Mouse (Mus musculus) G1E (cell line): ENCODE measurements at regions not wholly inside any gene's neighbourhood (a gene's known extent, or its start where the extent isn't known, plus 50 kb on each side); places are given as distances from the start of the nearest gene placed in this dataset.

Experiments
- ATAC-seq: 2 replicates; pipeline ENCODE4 v1.8.0; 2016; ENCODE audit warnings: mild to moderate bottlenecking; ENCODE audit not compliant: insufficient number of reproducible peaks, poor library complexity, low FRiP score, severe bottlenecking; ENCODE audit errors: extremely low read depth
- DNase-seq: peaks from one replicate; pipeline ENCODE4 v3.0.0; 2012; ENCODE audit warnings: low spot score
- H3K27me3 ChIP-seq: 2 replicates; pipeline ENCODE4 v1.6.1; 2012; ENCODE audit warnings: mild to moderate bottlenecking, low read length, inconsistent platforms; ENCODE audit not compliant: insufficient read depth
- H3K36me3 ChIP-seq: replicated peaks from 2 replicates; pipeline ENCODE3; 2012; ENCODE audit warnings: mild to moderate bottlenecking, inconsistent platforms
- H3K4me1 ChIP-seq: 2 replicates; pipeline ENCODE4 v1.6.1; 2012; ENCODE audit warnings: low read depth, low read length, inconsistent platforms, mixed read lengths; ENCODE audit not compliant: insufficient read depth
- H3K4me3 ChIP-seq: 2 replicates; pipeline ENCODE4 v1.5.1; 2012; ENCODE audit warnings: low read depth, mild to moderate bottlenecking, inconsistent platforms, low read length, moderate library complexity, mixed read lengths
- H3K9me3 ChIP-seq: replicated peaks from 2 replicates; pipeline ENCODE4 v1.6.1; 2012; ENCODE audit warnings: inconsistent platforms
- CTCF ChIP-seq: IDR thresholded peaks from 2 replicates; pipeline ENCODE4 v1.5.1; 2012; ENCODE audit warnings: low read depth, low read length, inconsistent platforms, mixed read lengths
- GATA1 ChIP-seq: IDR thresholded peaks from 2 replicates; pipeline ENCODE4 v1.6.1; 2012; ENCODE audit warnings: borderline replicate concordance, low read length, inconsistent platforms, mixed read lengths
- GATA2 ChIP-seq: IDR thresholded peaks from 2 replicates; pipeline ENCODE4 v1.6.1; 2012; ENCODE audit warnings: low read depth, low read length, inconsistent platforms, borderline replicate concordance
- POLR2AphosphoS5 ChIP-seq: IDR thresholded peaks from 2 replicates; pipeline ENCODE4 v1.6.1; 2012; ENCODE audit warnings: low read depth, low read length, inconsistent platforms; ENCODE audit not compliant: insufficient replicate concordance
- TAL1 ChIP-seq: conservative IDR thresholded peaks from 2 replicates; pipeline ENCODE4 v1.6.1; 2012; ENCODE audit warnings: low read depth, low read length, inconsistent platforms, mixed read lengths

DNA sequence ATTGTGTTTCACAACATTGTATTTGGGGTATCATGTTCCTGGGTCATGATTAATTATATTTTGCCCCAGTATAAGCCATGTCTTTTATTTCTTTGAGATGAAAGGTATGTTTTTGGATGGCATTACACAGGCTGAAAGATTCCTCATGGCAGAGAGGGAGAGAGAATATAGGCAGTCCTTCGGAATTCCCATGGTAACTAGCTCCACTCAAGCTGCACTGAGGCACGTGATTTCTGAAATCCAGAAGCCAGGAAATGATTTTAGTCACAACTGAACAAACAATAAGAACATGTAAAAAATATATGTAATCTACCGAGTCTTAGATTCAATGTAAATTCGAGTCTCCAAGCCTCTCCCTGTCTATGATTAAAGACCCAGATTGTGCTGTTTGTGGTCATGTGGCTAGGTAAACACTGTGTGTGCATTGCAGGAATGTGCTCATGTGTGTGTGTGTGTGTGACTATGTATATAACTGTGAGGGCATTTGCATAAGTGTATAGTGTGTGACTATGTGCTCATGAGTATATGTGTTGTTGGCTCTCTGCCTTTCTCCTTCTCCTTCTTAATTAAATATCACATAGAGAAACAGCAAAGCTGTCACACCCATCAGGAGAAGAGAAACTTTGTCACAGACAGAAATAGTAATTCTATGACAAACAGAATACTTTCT is 169.8 kb downstream of the Diras2 start:
- DNase-seq (no peak), ATAC-seq (no peak)
- Histone ChIP-seq H3K36me3 (no peaks in the 10 kb centered on the region), H3K4me1 (no peaks in the 10 kb centered on the region), H3K9me3 (peaks cover 47% of the 10 kb centered on the region), H3K27me3 (no peaks in the 10 kb centered on the region), H3K4me3 (no peak overlapping the region)
- TF ChIP-seq CTCF: no peak
- TF ChIP-seq GATA1: no peak
- no peak for TF ChIP-seq GATA2
- no peak for TF ChIP-seq POLR2AphosphoS5
- TF ChIP-seq TAL1: no peak

DNA sequence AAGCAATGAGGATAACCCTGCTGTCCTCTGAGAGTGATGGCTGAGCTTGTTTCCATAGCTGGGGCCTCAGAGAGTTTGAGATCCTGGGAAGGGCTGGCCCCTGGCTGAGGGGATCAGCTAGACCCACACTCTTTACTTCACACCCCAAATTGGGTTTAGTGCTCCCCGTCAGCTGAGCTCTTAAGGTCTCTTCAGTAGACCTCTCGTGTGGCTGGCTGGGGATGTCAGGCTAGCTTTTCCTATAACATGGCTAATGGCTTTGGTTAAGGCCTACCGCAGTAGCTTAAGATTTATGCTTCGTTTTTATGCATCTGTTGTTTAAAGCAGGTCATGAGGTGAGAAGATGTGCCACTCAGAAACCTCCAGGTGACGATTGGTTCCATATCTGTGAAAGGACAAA is 168.8 kb downstream of the Diras2 start:
- H3K36me3 ChIP-seq: no peaks in the 10 kb centered on the region
- no peaks in the 10 kb centered on the region for H3K4me1 ChIP-seq
- ATAC-seq (no peak), DNase-seq (no peak)
- no peak overlapping the region for H3K4me3 ChIP-seq
- no peaks in the 10 kb centered on the region for H3K27me3 ChIP-seq
- peaks cover 44% of the 10 kb centered on the region for H3K9me3 ChIP-seq
- no peak for TF ChIP-seq POLR2AphosphoS5
- TF ChIP-seq GATA1: no peak
- no peak for TF ChIP-seq GATA2
- no peak for TF ChIP-seq TAL1
- no peak for TF ChIP-seq CTCF

DNA sequence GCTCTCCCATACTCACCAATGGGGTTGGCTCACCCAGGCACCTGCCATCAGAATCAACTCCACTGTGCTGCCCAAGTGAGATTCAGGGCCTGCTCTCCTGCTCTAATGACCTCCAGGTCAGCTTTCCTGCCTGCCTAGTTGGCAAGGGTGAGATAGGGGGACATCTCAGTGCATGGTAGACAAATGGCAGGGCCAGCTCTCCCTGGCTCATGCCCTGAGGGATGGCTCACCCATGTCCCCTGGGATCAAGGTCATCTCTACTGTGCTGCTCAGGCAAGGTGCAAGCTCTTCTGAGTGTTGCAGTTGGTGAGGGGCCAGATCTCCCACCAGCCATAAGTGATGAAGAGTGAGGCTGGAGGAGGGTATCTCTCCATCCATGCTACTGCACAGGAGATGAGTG is 161.2 kb downstream of the Diras2 start:
- no peaks in the 10 kb centered on the region for H3K36me3 ChIP-seq
- no peaks in the 10 kb centered on the region for H3K4me1 ChIP-seq
- TF ChIP-seq CTCF (no peak), GATA1 (no peak), TAL1 (no peak), POLR2AphosphoS5 (no peak)
- no peak overlapping the region for H3K4me3 ChIP-seq
- H3K9me3 ChIP-seq: peaks cover 39% of the 10 kb centered on the region
- DNase-seq: no peak
- ATAC-seq: no peak
- no peaks in the 10 kb centered on the region for H3K27me3 ChIP-seq

DNA sequence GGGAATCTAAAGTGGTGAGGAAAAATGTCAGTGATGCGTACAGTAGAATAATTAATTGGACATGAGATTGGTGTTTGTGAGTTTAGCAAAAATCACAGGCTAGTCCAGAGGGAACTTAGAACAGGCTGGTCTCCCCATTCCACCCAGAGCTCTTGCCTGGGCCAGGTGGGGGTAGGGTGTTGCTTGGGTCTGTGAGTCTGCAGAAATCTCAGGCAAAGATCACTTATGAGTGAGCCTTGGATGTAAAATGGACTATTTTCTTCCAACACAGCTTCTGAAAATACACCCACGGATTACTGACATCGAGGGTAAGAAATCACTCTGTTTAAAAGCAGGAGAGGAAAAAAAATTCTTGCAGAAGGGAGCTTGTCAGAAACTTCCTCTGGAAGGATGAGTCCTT is 159.1 kb downstream of the Diras2 start:
- no peaks in the 10 kb centered on the region for H3K4me1 ChIP-seq
- ATAC-seq (no peak), DNase-seq (no peak)
- H3K27me3 ChIP-seq: no peaks in the 10 kb centered on the region
- TF ChIP-seq POLR2AphosphoS5 (no peak), TAL1 (no peak), GATA2 (no peak), GATA1 (no peak), CTCF (no peak)
- no peaks in the 10 kb centered on the region for H3K36me3 ChIP-seq
- H3K4me3 ChIP-seq: no peak overlapping the region
- H3K9me3 ChIP-seq: peaks cover 46% of the 10 kb centered on the region

DNA sequence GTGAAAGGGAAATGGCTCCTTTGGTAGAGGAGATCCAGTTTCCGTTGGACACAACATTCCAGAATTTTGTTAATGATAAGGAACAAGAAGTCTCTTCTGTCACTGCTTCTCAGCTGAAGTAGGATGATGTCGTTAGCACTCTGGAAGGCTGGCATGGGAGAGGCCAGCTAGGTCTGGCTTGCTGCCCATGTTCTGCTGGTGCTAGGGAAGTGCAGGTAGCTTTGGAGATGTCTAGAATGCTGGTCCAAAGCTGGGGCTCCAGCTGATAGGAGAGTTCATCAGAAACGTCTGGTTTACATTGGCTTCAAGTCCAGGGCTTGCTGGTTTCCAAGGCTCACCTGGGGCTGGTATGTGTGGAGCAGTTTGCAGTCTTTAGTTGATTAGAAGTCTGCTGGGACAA is 156.3 kb downstream of the Diras2 start:
- TF ChIP-seq TAL1 (no peak), POLR2AphosphoS5 (no peak), GATA2 (no peak), GATA1 (no peak), CTCF (no peak)
- ATAC-seq (no peak), DNase-seq (no peak)
- Histone ChIP-seq H3K36me3 (no peaks in the 10 kb centered on the region), H3K4me1 (no peaks in the 10 kb centered on the region), H3K9me3 (peaks cover 52% of the 10 kb centered on the region), H3K27me3 (no peaks in the 10 kb centered on the region), H3K4me3 (no peak overlapping the region)

DNA sequence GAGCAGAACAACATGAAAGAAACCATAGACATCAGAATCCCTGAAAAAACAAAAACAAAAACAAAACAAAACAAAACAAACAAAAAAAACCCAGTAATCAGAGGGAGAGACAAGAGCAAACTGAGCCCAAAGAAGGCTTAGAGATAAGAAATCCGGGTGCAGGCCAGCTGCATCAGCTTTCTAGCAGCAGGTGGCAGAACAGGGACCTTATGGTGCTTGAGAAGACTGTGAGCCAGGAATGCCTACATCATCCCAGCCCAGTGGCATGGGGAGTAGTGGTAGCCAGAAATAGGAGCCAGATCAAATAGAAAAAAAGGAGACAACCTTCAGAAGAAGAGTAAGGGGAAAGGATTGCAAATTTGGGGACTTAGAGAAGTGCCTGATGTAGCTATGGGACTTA is 152.8 kb downstream of the Diras2 start:
- TF ChIP-seq CTCF: no peak
- TF ChIP-seq POLR2AphosphoS5: no peak
- TF ChIP-seq GATA1: no peak
- no peak for TF ChIP-seq TAL1
- no peak for TF ChIP-seq GATA2
- H3K4me3 ChIP-seq: no peak overlapping the region
- H3K36me3 ChIP-seq: no peaks in the 10 kb centered on the region
- no peak for ATAC-seq
- H3K4me1 ChIP-seq: no peaks in the 10 kb centered on the region
- H3K27me3 ChIP-seq: no peaks in the 10 kb centered on the region
- DNase-seq: no peak
- peaks cover 45% of the 10 kb centered on the region for H3K9me3 ChIP-seq
